Mouse (Mus musculus) lung, adult 2 months (tissue): ENCODE data around the gene Dkk3. TPM values are rescaled to one million over a fixed set of nuclear protein-coding genes. Genes with fewer than 3 reads are reported as not detected.

Source experiments
- DNase-seq: peaks from one replicate; pipeline ENCODE4 v3.0.0; 2022
- H3K4me1 ChIP-seq: fragments of 200-500 bp; 2 replicates; pipeline ENCODE4 v1.6.1; 2011; ENCODE audit warnings: low read length; ENCODE audit not compliant: control insufficient read depth, insufficient read depth
- H3K4me3 ChIP-seq: fragments of 200-500 bp; replicated peaks from 2 replicates; pipeline ENCODE3; 2011; ENCODE audit warnings: low read depth, mild to moderate bottlenecking, control low read depth, low read length; ENCODE audit errors: extremely low read depth
- CTCF ChIP-seq: fragments of 200-500 bp; IDR thresholded peaks from 2 replicates; pipeline ENCODE4 v1.5.1; 2011; ENCODE audit warnings: mild to moderate bottlenecking, low read length, control low read depth; ENCODE audit not compliant: insufficient read depth
- POLR2A ChIP-seq: fragments of 200-500 bp; IDR thresholded peaks from 2 replicates; pipeline ENCODE4 v1.6.1; 2011; ENCODE audit warnings: low read depth, mild to moderate bottlenecking, control low read depth, low read length, borderline replicate concordance; ENCODE audit errors: extremely low read depth
- WGBS: fragments of 180-500 bp; shearing (Covaris S2); methylation state at CpG from one replicate; pipeline ENCODE4 v1.1.7; 2018; 5-methylcytosine and 5-hydroxymethylcytosine counted together
- polyA plus RNA-seq: library from polyadenylated mRNA; depleted of rRNA; stranded (reverse); fragments of >200 nt; gene quantifications from 2 replicates; pipeline ENCODE4 v1.2.3, GENCODE M21; 2012

The Dkk3 gene
- polyA plus RNA-seq, 1 experiment, result 32.3 TPM

- 92% methylated on average over 5 of the region's 5 CpGs for WGBS
- TF ChIP-seq POLR2A (no peak), CTCF (no peak)
- no peak for DNase-seq
- Histone ChIP-seq H3K4me3 (no peak overlapping the region), H3K4me1 (no peaks in the 10 kb centered on the region; the same call in 1 of the 2 replicates)
Measured at GRCm38 (mm10) chr7:112123612-112124011, 35.2 kb downstream of the Dkk3 start.

- TF ChIP-seq CTCF (no peak), POLR2A (no peak)
- WGBS, result 77% methylated on average over 11 of the region's 11 CpGs
- H3K4me1 ChIP-seq, result no peaks in the 10 kb centered on the region
- no peak for DNase-seq
- H3K4me3 ChIP-seq, result no peak overlapping the region
Measured at GRCm38 (mm10) chr7:112121866-112122500, 36.9 kb downstream of the Dkk3 start.

GRCm38 (mm10) chr7:112120861-112121810 is 37.7 kb downstream of the Dkk3 start:
- Histone ChIP-seq H3K4me1 (no peaks in the 10 kb centered on the region), H3K4me3 (no peak overlapping the region)
- DNase-seq, result no peak
- WGBS, result 65% methylated on average over 11 of the region's 11 CpGs
- TF ChIP-seq CTCF, result no peak
- no peak for TF ChIP-seq POLR2A

- no peak for DNase-seq
- WGBS, result 74% methylated on average over 7 of the region's 7 CpGs
- no peaks in the 10 kb centered on the region for H3K4me1 ChIP-seq
- H3K4me3 ChIP-seq, result no peak overlapping the region
- TF ChIP-seq POLR2A (no peak), CTCF (no peak)
Measured at GRCm38 (mm10) chr7:112119248-112119647, 39.6 kb downstream of the Dkk3 start.

GRCm38 (mm10) chr7:112118086-112118485 is 40.8 kb downstream of the Dkk3 start:
- no peak for TF ChIP-seq POLR2A
- no peak for TF ChIP-seq CTCF
- Histone ChIP-seq H3K4me3 (no peak overlapping the region), H3K4me1 (no peaks in the 10 kb centered on the region)
- WGBS, result 88% methylated on average over 7 of the region's 7 CpGs
- DNase-seq, result no peak

- 84% methylated on average over 7 of the region's 7 CpGs for WGBS
- DNase-seq, result no peak
- no peak overlapping the region for H3K4me3 ChIP-seq
- H3K4me1 ChIP-seq, result no peaks in the 10 kb centered on the region
- TF ChIP-seq CTCF (no peak), POLR2A (no peak)
Measured at GRCm38 (mm10) chr7:112117501-112117900, 41.4 kb downstream of the Dkk3 start.

GRCm38 (mm10) chr7:112110638-112111372 is 48.1 kb downstream of the Dkk3 start:
- no peak for DNase-seq
- TF ChIP-seq CTCF (no peak), POLR2A (no peak)
- WGBS, result 78% methylated on average over 19 of the region's 19 CpGs
- Histone ChIP-seq H3K4me3 (no peak overlapping the region), H3K4me1 (no peaks in the 10 kb centered on the region)

- no peak for DNase-seq
- TF ChIP-seq POLR2A (no peak), CTCF (no peak)
- Histone ChIP-seq H3K4me1 (no peaks in the 10 kb centered on the region), H3K4me3 (no peak overlapping the region)
Measured at GRCm38 (mm10) chr7:112108757-112109156, 50.1 kb downstream of the Dkk3 start.

GRCm38 (mm10) chr7:112103816-112104215 is 55.0 kb downstream of the Dkk3 start:
- 77% methylated on average over 5 of the region's 5 CpGs for WGBS
- DNase-seq, result no peak
- Histone ChIP-seq H3K4me1 (no peaks in the 10 kb centered on the region), H3K4me3 (no peak overlapping the region)
- TF ChIP-seq POLR2A (no peak), CTCF (no peak)
